Mouse (Mus musculus) kidney, postnatal 0 days (tissue): ENCODE measurements around the gene Cul5. TPM values are rescaled to one million over a fixed set of nuclear protein-coding genes. Genes with fewer than 3 reads are reported as not detected.
A peak's percentile ranks its signal among the peaks of the same experiment; 100 is the strongest.

Source experiments
- ATAC-seq: fragments of 200-750 bp; cut with Nextera tagmentation; replicated peaks from 2 replicates; pipeline ENCODE4 v1.8.0; 2017; ENCODE audit warnings: low read depth, moderate number of reproducible peaks, moderate TSS enrichment, moderate library complexity; ENCODE audit not compliant: low FRiP score
- DNase-seq: peaks from one replicate; pipeline ENCODE4 v3.0.0-alpha.2; 2016; ENCODE audit warnings: low spot score
- H3K27ac ChIP-seq: fragments of 300-500 bp; sonication (generic); 2 replicates; pipeline ENCODE4 v1.5.1; 2014; ENCODE audit warnings: mild to moderate bottlenecking
- H3K27me3 ChIP-seq: fragments of 300-500 bp; sonication (generic); 2 replicates; pipeline ENCODE4 v1.6.1; 2014; ENCODE audit warnings: low read length, mixed read lengths; ENCODE audit not compliant: insufficient read depth
- H3K36me3 ChIP-seq: fragments of 300-500 bp; sonication (generic); 2 replicates; pipeline ENCODE4 v1.6.1; 2014; ENCODE audit warnings: low read length, mixed read lengths; ENCODE audit not compliant: insufficient read depth
- H3K4me1 ChIP-seq: fragments of 300-500 bp; sonication (generic); replicated peaks from 2 replicates; pipeline ENCODE4 v1.6.1; 2014; ENCODE audit warnings: antibody characterized with exemption, low read length, mixed read lengths; ENCODE audit not compliant: insufficient read depth
- H3K4me2 ChIP-seq: fragments of 300-500 bp; sonication (generic); 2 replicates; pipeline ENCODE4 v1.6.1; 2014; ENCODE audit warnings: mild to moderate bottlenecking, low read length, moderate library complexity, mixed read lengths
- H3K4me3 ChIP-seq: fragments of 300-500 bp; sonication (generic); replicated peaks from 2 replicates; pipeline ENCODE4 v1.5.1; 2014; ENCODE audit warnings: low read depth, low read length
- H3K9ac ChIP-seq: fragments of 300-500 bp; sonication (generic); 2 replicates; pipeline ENCODE4 v1.6.1; 2014; ENCODE audit warnings: low read depth, low read length
- H3K9me3 ChIP-seq: fragments of 300-500 bp; sonication (generic); replicated peaks from 2 replicates; pipeline ENCODE4 v1.6.1; 2016; ENCODE audit warnings: low read length, inconsistent platforms, mixed read lengths
- CTCF ChIP-seq: IDR thresholded peaks from 2 replicates; pipeline ENCODE4 v1.5.1; 2016; ENCODE audit warnings: antibody characterized with exemption, low read depth, mild to moderate bottlenecking, moderate library complexity
- WGBS: fragments of 180-500 bp; shearing (Covaris S2); extraction: QIAGEN DNeasy Blood & Tissue Kit; methylation state at CpG from one replicate; pipeline ENCODE4 v1.1.7; 2014; 5-methylcytosine and 5-hydroxymethylcytosine counted together
- polyA plus RNA-seq: library from polyadenylated mRNA; unstranded; fragments of >200 nt; fragmentation: Nextera tagmentation; extraction: Ambion mirVana; gene quantifications from 2 replicates; pipeline ENCODE4 v1.2.1, GENCODE M21; 2015

The Cul5 gene
- polyA plus RNA-seq, 1 experiment from 2014 or later, result 32.8 TPM

GRCm38 (mm10) chr9:53693718-53694117 is 23.9 kb upstream of the Cul5 start:
- WGBS, result 77% methylated on average over 1 of the region's 1 CpGs
- ATAC-seq, result no peak

DNA sequence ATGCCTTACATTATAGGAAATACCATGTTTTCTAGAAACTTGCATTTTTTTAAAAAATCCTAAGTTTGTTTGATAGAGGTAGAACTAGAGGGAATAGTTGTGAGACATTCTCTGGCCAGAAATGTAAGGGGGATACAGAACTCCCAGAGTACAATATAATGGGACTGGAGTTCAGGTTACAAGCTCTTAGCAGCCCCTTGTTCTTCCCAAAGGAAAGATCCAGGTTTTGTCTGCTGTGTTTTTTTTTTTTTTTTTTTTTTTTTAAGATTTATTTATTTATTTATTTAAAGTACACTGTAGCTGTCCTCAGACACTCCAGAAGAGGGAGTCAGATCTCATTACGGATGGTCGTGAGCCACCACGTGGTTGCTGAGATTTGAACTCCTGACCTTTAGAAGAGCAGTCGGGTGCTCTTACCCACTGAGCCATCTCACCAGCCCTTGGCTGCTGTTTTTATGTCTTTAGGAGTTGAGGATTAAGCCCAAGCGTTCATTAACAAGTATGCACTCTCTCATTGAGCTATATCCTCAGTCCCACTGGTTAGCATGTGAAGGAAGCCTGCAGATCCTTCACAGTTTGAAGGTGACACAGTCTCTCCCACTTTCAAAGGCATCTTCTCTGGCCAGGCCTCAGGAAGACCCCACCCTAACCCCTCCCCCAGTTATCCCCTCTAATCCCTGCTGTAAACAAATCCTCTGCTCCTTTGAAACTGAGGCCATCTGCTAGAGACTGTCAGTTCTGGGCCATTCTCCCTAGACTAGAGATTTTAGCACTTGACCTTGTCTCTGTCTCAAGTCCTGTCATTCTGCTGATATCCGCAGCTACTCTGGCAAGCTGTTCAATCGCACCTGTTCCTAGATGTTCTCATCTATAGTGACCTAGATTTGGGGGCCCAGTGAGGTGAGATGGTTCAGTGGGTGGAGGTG is 22.2 kb upstream of the Cul5 start:
- no peak for TF ChIP-seq CTCF
- Histone ChIP-seq H3K27me3 (no peaks in the 10 kb centered on the region), H3K9me3 (no peaks in the 10 kb centered on the region), H3K4me2 (no peak overlapping the region), H3K27ac (no peak overlapping the region), H3K36me3 (no peaks in the 10 kb centered on the region), H3K4me3 (no peak overlapping the region), H3K9ac (no peak overlapping the region), H3K4me1 (no peaks in the 10 kb centered on the region)
- ATAC-seq, result no peak
- WGBS, result 41% methylated on average over 7 of the region's 7 CpGs
- no peak for DNase-seq

More at GRCm38 (mm10) chr9:53693718-53694117, 23.9 kb upstream of the Cul5 start:
- Histone ChIP-seq H3K36me3 (no peaks in the 10 kb centered on the region), H3K27ac (no peak overlapping the region), H3K4me1 (no peaks in the 10 kb centered on the region), H3K27me3 (no peaks in the 10 kb centered on the region), H3K4me2 (no peak overlapping the region), H3K4me3 (no peak overlapping the region), H3K9me3 (no peaks in the 10 kb centered on the region), H3K9ac (no peak overlapping the region)
- no peak for DNase-seq
- no peak for TF ChIP-seq CTCF

DNA sequence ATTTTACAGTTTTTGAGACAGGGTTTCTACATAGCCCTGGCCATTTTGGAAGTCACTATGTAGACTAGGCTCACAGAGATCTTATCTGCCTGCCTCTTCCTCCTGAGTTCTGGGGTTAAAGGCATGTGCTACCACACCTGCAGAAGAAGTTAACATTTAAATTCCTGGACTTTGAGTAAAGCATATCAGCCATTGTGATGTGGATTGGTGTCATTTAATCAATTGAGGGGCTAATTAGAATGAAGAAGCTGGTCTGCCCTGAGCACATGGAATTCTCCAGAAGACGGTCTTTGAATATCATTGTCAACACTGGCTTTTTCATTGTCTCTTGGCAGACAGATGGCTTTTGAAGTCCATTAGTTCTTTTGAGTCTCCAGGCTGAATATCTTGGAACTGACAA is 11.0 kb upstream of the Cul5 start:
- WGBS, result 80% methylated on average over 1 of the region's 1 CpGs
- no peaks in the 10 kb centered on the region for H3K27me3 ChIP-seq
- no peak overlapping the region for H3K27ac ChIP-seq
- no peak overlapping the region for H3K4me2 ChIP-seq
- H3K9me3 ChIP-seq, result no peaks in the 10 kb centered on the region
- no peaks in the 10 kb centered on the region for H3K36me3 ChIP-seq
- ATAC-seq (no peak), DNase-seq (no peak)
- no peak for TF ChIP-seq CTCF
- H3K9ac ChIP-seq, result no peak overlapping the region
- no peak overlapping the region for H3K4me3 ChIP-seq
- H3K4me1 ChIP-seq, result no peaks in the 10 kb centered on the region

GRCm38 (mm10) chr9:53676921-53677320 is 7.1 kb upstream of the Cul5 start:
- no peak overlapping the region for H3K4me3 ChIP-seq
- H3K9ac ChIP-seq, result no peak overlapping the region
- H3K27ac ChIP-seq, result no peak overlapping the region
- no peak overlapping the region for H3K4me2 ChIP-seq
- no peaks in the 10 kb centered on the region for H3K27me3 ChIP-seq
- H3K9me3 ChIP-seq, result no peaks in the 10 kb centered on the region
- WGBS, result 72% methylated on average over 4 of the region's 4 CpGs
- DNase-seq, result no peak
- H3K4me1 ChIP-seq, result no peaks in the 10 kb centered on the region
- ATAC-seq, result no peak
- no peaks in the 10 kb centered on the region for H3K36me3 ChIP-seq
- no peak for TF ChIP-seq CTCF

DNA sequence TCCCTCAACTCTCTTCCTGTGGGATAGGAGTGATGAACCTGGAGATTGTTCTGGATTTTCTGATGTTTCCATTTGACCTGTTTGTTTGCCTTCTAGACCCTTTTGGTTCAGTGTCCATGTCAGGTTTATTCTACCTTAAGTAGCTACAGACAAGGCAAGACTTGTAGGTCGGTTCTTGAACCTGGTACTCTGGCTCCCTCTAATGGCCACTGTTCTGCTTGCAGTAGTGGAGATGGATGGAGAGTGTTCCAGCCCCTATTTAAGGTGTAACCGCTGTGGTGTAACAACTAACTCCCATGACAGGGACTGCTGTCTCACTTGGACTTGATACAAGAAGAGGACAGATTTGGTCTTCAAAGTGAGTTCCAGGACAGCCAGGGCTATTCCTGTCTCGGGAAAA is 3.8 kb upstream of the Cul5 start:
- Histone ChIP-seq H3K9ac (no peak overlapping the region), H3K36me3 (no peaks in the 10 kb centered on the region), H3K27ac (no peak overlapping the region), H3K4me3 (no peak overlapping the region), H3K27me3 (no peaks in the 10 kb centered on the region), H3K9me3 (no peaks in the 10 kb centered on the region), H3K4me2 (no peak overlapping the region), H3K4me1 (no peaks in the 10 kb centered on the region)
- peak; percentile 78 for TF ChIP-seq CTCF
- DNase-seq, result peak; percentile 78
- no peak; the same call in 1 of the 2 replicates for ATAC-seq
- WGBS, result 14% methylated on average over 3 of the region's 3 CpGs

DNA sequence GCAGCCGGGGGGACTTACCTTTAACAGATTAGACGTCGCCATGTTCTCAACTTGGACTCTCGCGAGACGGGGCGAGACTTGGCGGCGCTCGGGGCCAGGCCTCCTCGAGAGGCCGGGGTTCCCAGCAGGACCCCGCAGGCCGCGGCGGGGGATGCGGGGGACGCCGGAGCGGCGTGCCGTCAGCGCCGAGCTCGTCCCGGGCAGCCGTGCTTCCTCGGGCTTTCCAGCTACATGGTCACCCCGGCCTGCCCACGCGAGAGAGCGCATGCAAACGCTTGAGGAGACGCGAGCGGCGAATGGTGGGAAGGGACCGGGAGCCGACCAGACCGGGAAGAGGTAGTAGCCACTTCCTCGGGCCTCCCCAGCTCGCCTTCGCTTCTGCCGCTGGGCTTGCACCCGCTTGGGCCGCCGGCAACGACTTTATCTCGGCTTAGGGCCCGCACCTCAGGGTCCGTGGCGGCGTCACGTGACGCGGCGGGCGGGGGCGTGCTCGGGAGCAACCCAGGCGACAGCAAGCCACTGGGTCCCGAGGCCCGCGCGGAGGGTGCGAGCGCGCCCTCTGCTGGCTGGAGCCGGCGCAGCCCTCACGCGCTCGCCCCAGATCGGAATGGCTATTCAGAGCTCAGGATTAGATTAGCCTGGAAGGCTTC is 2.7 kb downstream of the Cul5 start:
- WGBS, result 2% methylated on average over 60 of the region's 74 CpGs
- H3K4me1 ChIP-seq, result no peaks in the 10 kb centered on the region
- no peaks in the 10 kb centered on the region for H3K27me3 ChIP-seq
- peak overlapping the region; percentile 79 for H3K4me2 ChIP-seq
- peak overlapping the region; percentile 94 for H3K9ac ChIP-seq
- ATAC-seq (peak; percentile 97), DNase-seq (peak; percentile 94)
- 0 out of 2 replicates have a peak, but pooled peaks cover 4% of the 10 kb centered on the region for H3K36me3 ChIP-seq
- peak overlapping the region; percentile 78 for H3K4me3 ChIP-seq
- H3K9me3 ChIP-seq, result no peaks in the 10 kb centered on the region
- H3K27ac ChIP-seq, result peak overlapping the region; percentile 95
- TF ChIP-seq CTCF, result peak; percentile 96
